Mouse (Mus musculus) urinary bladder, postnatal 4 days (tissue): ENCODE results near the gene Slc11a1.
A peak's percentile ranks its signal among the peaks of the same experiment; 100 is the strongest.
"Not testable (repeated sequence)": the region's sequence is repeated elsewhere in the genome, so short reads cannot be mapped to it uniquely, and the experiment has no call there.

Experiments
- DNase-seq, 2 experiments: peaks; one replicate each; pipeline ENCODE4 v3.0.0; 2021 to 2022; ENCODE audit warnings: low spot score in 2 of 2

Slc11a1 gene

DNA sequence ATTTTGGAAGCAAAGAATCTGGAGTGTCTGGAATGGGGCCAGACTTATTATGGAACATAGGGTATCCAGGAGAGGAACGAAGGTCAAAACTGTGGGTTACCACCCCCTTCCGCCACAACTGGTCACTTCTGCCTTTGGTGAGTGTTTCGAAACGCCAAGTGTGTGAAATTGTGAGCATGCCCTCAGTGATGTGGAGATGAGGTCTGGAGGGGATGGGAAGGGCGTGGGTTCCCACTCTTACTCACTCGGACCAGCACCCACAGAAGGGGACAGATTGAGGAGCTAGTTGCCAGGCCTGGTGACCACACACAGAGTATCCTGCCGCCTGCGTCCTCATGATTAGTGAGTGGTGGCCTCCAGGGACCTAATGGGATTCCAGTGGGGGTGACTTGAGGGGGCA, at the start of gene Slc11a1:
Slc11a1 (plus strand) TSS at position 216 of the 400 bp plus-strand sequence.
- DNase-seq, result no peak

DNA sequence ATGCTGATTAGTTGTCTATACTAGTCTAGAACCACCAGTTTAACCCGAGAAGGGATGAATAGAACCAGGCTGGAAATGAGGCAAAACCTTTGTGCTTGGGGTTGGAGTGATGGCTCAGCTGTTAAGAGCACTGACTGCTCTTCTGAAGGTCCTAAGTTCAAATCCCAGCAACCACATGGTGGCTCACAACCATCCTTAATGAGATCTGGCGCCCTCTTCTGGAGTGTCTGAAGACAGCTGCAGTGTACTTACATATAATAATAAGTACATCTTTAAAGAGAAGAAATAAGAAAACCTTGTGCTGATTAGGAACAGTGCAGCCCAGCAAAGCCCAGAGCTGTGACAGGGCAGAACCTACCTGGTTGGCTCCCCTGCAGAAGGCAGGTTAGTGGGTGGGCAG, 48.1 kb upstream of the Slc11a1 start:
- DNase-seq, result not testable (repeated sequence)

DNA sequence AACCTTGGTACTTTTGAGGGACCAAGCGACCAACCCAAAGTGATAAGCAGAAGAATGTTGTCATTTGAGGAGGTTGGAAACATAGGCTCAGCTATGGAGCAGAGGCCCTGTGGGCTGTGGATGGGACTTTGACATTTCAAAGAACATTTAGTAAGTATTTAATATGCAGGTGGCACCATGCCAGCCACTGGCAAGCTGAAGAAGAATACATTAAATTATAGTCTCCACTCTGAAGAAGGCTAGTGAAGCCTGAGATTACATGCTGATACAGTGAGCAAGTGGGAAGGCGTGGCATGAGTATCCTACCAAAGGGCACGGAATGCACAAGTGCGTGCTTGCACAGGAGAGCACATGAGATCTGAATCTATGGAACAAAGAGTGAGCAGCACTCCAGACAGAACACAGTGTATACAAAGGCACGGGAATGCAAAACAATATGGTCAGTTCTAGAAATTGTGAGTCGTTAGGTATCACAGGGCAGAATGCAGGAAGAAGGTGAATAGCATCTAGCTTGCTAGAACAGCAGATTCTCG, 45.0 kb upstream of the Slc11a1 start:
- no peak for DNase-seq

DNA sequence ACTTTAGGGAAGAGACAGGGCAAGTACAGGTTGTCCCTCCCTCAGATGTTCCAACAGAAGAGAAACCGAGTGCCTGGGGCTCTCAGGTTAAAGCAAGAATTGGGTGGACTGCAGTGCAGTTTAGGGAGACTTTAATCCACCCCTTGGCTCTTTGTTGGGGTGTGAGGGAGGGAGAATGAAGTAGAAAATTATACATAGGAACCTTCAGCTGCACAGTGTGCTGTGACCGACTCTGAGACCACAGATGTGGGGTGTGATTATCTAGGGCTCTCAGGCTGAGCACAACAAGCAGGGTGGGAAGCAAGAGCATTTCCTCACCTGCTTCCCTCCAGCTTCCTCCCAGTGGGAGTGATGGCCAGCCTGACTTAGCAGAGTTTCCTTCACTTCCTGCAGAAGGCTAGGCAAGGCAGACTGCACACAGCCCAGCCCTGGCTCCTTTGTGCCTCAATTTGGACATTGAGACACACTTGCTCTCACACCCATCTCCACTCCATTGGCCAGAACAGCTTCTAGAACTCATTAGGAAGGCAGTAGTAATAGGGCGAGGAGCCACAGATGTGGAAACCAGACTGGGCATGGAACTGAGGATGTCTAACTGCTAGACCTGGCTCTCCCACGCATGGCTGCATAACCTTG, 43.8 kb upstream of the Slc11a1 start:
- no peak for DNase-seq

DNA sequence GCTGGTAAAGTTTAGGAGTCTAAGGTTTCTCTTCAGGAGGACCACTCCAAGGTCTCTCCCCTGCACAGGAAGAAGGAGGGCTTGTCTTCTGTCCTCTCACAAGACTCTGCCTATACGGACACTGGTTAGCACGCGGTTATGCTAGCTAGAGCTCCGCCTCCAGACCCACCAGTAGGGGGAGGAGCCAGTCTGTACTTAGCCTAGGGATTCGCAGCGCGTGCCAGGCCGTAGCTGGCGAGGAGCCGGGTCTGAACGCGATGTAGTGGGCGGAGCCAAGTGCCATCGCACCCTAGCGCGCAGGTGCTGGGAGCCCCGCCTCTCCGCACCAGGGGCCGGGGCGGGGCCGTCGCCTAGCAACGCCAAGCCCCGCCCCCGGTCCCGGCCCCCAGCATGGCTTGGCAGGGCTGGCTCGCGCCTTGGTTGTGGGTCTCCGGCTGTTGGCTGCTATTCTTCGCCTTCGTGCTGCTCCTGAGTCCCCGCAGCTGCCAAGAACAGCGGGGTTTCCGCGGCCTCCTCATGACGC, 42.7 kb upstream of the Slc11a1 start:
- peak; percentile 93 to 94 for DNase-seq

DNA sequence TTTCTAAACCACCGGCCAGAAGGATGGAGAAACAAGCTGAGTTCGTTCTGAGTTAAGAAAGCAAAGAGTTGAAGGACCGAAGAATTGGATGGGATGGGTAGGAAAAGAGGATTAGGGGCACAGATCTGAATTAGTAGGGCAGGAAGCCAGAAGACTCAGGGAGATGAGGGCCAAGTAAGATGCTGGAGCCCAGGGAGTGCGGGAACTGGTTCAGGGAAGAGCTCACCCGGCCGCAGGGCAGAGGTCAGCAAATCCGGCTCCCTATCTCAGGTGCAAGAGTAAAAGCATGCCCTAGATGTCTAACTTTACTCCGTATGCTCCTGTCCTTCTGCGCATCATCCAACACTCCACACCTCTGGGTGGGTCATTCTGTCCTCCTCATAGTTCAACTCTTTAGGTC, 42.1 kb upstream of the Slc11a1 start:
- DNase-seq, result no peak

DNA sequence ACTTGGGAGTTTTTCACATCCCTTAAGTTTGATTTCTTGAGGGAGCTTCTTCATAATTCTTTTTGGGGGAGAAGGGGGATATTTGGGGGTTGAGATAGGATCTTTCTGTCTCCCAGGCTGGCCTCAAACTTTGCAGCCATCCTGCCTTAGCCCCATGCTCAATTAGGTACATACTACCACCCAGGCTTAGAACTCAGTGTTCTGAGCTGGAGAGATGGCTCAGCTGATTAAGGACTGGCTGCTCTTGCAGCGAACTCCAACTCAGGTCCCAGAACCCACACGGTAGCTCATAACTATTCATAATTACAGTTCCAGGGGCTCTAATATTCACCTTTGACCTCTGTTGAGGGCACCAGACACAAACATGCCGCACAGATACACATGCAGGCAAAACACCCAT, 40.4 kb upstream of the Slc11a1 start:
- no peak for DNase-seq

DNA sequence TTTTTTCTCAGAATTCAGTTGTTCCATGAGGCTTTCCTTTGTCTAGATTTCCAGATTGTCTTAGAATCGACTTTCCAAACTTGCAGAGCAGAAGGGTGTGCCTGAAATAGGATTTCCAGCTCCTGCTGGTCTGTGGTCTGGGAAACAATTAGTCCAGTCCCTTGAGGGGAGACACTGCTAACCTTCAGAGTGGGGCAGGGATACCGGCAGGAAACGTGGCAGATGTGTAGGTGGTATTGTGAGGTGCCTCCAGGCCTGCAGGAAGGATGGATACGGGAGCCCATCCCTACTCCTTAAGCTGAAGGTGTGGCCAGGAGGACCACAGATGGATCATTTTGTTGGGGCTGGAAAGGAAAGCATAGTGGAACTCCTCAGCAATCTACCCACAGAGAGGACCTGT, 40.0 kb upstream of the Slc11a1 start:
- DNase-seq, result no peak

DNA sequence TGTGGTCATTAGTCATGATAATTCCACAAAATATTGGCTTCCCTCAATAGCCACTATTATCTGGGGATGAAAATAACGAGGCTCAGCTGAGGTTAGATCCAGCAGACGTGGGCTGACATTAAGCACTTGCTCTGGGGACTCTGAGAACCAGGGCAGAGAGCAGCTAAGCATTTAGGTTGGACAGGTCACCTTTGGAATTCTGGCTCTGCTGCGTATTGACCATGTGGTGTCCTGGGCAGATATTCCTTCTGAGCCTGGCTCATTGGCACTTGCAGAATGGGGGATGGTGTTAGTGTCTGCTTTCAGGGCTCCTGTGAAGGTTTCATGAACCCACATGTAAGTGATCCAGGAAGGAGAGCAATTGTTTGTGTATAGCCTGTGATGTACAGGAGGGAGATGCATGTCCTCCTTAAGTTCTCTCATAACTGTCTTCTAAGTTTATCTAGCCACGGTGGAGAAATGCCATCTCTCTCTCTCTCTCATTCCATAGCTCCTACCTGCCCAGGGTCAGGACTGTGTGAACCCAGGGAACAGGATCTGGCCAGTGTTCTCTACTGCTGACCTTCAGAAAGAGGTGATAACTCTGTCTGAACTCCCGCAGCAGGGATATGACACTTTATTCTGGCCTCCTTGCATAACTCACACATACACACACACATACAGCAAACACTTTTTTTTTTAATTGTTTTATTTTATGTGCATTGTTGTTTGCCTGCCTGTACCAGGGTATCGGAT, 39.4 kb upstream of the Slc11a1 start:
- no peak for DNase-seq

DNA sequence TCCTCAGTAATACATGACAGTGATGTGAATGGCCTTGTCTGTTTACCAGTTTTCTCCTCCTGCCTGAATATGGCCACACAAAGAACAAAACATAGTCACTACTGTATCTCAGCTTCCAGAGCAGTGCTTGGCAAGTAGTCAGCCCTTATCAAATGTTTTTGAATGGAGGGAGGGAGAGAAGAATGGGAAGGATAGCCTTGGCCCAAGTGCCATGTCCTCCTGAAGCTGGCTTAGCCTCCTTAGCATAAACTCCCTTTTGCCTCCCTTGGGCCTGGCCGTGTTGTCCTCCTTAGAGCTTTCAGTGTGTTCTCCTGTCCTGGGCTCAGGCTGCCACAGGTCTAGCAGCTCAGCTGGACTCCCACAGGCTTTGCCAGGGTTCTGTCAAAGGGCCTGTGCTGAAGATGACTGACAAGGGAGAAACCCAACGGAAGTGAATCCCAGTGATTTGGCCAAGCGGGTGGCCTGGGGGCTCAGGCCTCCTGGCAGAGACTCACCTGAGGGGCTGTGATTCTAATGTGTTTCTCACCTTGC, 37.7 kb upstream of the Slc11a1 start:
- no peak for DNase-seq

DNA sequence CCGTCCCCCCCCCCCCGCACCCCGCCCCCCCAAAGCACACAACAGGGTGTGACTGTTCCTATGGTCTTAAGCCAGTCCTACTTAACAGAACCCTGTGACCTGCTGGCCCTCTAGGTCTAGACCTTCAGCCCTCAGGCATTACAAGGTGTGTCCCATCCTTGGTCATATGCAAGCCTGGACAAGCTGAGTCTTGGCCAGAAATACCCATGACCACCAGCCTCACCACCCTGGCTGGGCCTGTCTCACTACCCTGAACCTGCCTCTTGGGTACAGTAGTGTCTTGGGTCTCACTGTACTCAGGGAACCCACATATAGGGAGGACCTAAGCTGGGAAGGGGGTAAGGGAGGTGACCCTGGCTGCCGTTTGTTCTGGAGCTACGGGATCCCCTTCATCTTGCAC, 37.0 kb upstream of the Slc11a1 start:
- DNase-seq, result no peak

DNA sequence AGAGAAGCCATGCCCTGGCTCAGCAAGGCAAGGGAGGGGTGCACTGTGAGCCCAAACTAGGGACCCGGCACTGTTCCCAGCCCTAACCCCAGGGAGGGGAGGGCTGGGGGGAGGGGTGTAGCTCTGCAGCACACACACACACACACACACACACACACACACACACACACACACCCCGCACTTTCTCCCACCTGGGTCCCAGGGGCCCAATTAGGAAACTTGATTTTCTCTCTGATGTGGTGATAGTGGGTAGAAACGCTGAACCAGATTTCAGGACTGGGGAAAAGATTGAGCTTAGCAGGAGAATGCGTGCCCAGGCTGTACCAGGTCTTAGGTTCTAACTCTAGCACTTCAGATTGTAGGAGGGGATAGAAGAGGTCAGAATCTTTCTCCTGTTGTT, 36.4 kb upstream of the Slc11a1 start:
- DNase-seq, result no peak

DNA sequence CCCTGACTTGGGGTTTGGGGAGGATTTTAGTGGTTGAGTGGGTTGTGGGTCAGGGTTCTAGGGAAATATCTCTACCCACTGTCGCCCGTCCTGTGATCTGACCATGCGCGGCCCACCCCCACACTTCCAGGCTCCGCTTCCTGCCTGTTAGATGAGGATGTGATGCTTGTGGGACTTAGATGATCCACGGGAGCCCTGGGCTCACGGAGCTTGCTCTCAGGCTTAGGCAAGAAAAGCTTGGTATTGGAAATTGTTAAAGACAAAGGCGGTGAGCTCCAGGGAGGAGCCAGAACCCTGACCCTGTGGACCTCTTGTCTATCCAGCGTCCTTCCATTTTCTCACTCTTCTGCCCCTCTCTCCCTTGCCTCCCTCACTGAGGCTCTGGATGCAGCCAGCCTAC, 35.1 kb upstream of the Slc11a1 start:
- no peak for DNase-seq

DNA sequence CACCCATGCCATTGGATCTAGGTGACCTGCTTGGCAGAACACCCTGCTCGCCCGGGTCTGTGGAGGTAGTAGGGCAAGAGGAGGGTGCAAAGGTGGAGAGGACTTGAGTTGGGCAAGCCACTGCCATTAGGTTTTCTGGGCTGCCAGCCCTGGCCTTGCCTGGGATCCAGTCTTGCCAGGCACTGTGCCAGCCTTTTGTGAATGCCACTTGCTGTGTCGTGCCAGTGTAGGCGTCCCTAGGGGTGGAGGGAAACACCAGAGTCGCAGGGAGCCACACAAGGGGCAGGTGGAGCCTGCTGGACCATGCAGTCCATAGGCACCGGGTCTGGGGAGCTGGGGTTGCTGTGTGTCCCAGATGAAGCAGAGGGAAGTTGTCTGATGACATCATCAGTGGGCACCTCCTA, 34.6 kb upstream of the Slc11a1 start:
- DNase-seq, result no peak

DNA sequence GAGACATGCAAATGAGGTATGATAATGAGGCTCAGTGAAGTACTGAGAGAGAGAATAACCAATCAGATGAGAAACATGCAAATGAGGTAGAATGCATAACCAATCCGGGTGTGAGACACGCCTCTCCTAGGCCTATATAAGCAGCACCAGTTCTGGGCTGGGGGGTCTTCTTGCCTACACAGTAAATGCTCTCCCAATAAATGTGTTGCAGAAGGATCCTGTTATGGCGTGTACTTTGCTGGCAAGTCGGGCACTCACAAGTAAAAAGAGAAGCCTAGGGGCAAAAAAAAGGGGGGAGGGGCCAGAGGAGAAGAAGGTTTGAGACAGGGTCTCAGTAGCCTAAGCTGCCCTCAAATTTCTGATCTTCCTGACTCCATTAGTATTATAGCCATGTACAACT, 34.0 kb upstream of the Slc11a1 start:
- not testable (repeated sequence) for DNase-seq

DNA sequence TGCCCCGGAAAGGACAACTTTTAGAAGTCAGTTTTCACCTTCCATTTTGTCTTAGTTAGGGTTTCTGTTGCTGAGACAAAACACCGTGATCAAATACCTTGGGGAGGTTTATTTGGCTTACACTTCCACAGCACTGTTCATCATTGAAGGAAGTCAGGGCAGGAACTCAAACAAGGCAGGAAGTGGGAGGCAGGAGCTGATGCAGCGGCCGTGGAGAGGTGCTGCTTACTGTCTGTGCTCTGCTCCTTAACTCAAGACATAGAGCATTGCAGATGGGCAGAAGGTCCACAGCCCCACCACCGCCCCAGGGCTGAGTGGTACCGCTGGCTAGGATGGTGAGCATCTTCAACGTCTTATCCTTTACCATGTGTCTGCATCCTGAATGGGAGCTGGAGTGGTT, 33.1 kb upstream of the Slc11a1 start:
- DNase-seq, result no peak

DNA sequence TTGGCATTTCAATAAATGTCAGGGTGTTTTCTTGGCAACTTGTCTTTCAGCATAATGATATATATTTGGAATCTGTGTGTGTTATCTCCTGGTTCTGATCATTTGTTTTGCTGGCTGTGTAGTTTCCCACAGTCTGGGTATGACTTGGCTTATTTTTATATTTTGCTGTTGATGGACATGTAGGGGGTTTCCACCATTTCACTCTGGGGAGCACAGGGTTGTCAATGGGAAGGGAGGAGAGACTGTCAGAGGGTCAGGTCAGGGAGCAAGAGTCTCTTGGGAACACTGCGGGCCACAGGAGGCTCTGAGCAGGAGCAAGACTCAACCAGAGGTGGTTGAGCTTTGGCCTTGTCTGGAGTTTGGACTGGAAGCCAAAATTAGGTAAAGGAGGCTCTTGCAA, 32.7 kb upstream of the Slc11a1 start:
- DNase-seq, result no peak

DNA sequence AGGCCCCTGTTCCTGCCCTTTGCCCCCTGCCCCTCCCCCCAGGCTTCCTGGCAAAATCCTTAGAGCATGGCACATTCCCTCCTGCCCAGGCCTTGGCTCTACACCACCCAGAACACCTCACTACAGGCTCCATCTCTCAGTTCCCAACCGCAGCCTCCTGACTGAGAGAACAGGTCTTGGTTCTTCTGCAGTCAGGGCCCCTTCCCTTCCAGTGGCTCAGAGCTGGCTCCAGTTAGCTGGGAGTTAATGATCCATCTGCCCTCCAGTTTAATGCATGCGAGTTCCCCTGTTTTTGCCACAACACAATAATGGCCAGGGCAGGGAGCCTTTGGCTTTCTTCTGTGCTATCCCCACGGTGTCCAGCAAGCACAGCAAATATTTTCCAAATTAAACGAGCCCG, 31.8 kb upstream of the Slc11a1 start:
- DNase-seq, result no peak

DNA sequence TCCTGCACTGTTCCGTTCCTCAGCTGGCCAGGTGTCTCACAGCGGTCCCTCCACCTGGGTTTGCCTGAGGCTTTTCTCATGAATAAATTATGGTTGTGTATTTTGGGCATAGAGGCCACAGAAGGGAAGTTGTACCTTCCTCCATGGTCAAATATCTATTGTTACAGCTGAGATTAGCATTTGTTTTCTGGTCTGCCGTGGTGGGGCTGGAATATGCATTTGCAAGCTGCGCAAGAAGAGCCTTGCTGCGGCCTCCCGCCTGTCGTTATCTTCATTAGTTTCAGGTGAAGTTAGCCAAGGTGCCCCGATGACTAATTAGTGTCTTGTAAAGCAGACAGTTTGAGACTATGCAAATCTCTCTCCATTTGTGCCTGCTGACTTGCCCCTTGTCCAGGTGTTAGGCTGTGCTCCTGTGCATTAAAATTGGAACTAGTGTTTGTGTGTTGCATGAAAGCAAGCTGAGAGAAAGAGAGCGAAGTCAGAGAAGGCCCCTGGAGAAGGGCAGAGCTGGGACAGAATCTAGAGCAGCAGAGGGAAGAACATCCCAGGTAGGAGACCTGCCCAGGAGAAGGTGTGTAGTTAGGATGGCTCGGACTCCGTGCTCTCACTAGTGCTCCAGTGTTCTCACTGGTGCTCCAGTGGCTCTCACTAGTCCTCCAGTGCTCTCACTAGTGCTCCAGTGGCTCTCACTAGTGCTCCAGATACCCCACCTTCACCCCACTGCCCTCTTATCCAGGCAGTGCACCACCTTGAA, 30.7 kb upstream of the Slc11a1 start:
- no peak for DNase-seq

DNA sequence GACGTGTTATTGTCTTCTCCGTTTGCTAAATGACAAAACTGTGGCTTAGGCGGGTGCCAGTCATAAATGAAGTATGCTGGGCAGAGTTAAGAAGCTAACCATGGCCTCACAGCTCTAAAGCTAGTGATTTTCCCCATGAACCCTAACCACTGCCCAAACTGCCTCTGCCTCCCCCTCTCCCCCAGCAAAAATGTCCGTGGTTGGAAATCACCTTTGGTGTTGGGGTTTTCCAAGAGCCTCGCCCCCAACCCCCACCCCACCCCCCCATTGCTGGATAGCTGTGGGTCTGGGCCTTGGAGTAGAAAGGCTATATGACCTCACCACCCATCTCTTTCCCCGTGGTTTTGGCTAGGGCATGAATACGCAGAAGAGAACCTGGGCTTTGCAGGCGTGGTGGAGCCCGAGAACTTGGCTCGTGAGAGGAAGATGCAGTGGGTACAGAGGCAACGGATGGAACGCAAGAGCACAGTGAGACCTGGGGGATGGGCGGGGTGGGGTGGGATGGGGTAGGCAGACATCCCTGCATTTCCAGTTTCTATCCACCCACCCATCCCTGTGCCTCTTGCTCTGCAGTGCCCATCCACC, 23.7 kb upstream of the Slc11a1 start:
- DNase-seq, result no peak

DNA sequence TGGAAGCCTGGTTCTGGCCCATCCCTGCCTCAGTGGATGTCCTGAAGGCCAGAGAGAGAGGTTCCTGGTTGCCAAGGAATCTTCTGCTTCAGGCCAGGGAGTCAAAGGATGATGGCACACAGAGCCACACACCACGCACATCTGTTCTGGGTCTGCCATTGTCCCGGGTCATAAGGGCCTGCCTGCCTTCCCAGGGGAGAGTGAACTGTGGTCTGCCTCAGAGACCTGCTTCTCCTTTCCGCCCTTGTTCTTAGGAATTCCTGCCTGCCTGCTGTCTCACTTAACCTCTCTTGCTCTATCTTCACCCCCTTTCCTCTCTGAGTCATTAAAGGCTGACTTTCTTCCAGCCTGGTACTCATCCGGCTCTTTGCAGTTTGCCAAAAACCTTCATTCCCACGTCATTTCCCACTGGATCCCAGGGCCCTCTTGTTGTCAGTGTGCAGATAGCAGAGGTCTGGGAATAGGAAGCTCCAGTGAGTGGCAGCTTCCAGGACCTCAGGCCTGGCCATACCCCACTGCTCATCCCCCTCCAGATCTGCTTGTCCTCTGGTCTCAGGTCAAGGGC, 22.4 kb upstream of the Slc11a1 start:
- DNase-seq, result no peak
